ENCODE assay signal across 12 mouse cellular contexts in genomic region chr2:105689304-105689770, GRCm38 (mm10). TPM values are rescaled to one million over a fixed set of nuclear protein-coding genes. Genes with fewer than 3 reads are reported as not detected.
DNase-seq lines count a peak whose midpoint lies in the region; ATAC-seq lines count a peak whose summit lies in the region.
"Had no signal": no experiment of that assay in that cellular context is flagged by ENCODE, and none has a peak within 500 bp of the region (broad histone marks: within the 10 kb centered on the region; RNA-seq: fewer than 3 reads in every experiment).

No protein-coding gene starts in this region.

- peaks cover 15% of the 10 kb centered on the region for H3K4me1 ChIP-seq in heart, embryonic 16.5 days (ENCODE audit: control insufficient read depth, insufficient read depth, low read length)
- peaks cover 54% of the 10 kb centered on the region for H3K4me1 ChIP-seq in forebrain, embryonic 16.5 days (replicated peaks; ENCODE audit: control insufficient read depth, insufficient read depth, low read length)
- H3K4me1 ChIP-seq in midbrain, embryonic 16.5 days (ENCODE audit: control insufficient read depth, insufficient read depth, low read length), result no peaks in the 10 kb centered on the region

- 0 out of 2 replicates have a peak overlapping the region, but pooled peaks have one; percentile 41 for H3K4me3 ChIP-seq in heart, embryonic 16.5 days (ENCODE audit: low read length)
- peak overlapping the region; percentile 31 for H3K4me3 ChIP-seq in forebrain, embryonic 16.5 days (replicated peaks; ENCODE audit: low read length)
- H3K4me3 ChIP-seq in midbrain, embryonic 16.5 days (ENCODE audit: low read depth, low read length), result peak overlapping the region; percentile 12; the same call in 1 of the 2 replicates

- DNase-seq in heart, postnatal 25 days (ENCODE audit: low spot score), result no peak
- DNase-seq in cerebellum, adult 9-11 months, result peak; percentile 75
- no peak for DNase-seq in left cerebral cortex, postnatal 10 days (ENCODE audit: extremely low spot score in 1 of 2, low spot score in 2 of 2)
- no peak for DNase-seq in thymus, postnatal 14 days
- DNase-seq in urinary bladder, adult 2 months (ENCODE audit: low spot score), result no peak
- DNase-seq: heart, postnatal 4 days; lung, adult 18-20 months; right cerebral cortex, adult 18-20 months had no signal

- intact Hi-C loops in heart, postnatal 25 days (cut with DNase I), result loop anchor here (10.0 kb wide), 1 partner anchor 295 kb away; no protein-coding TSS in a partner anchor
- intact Hi-C loops in left cerebral cortex, postnatal 10 days (cut with DNase I), result loop anchor here (10.0 kb wide), 1 partner anchor 215 kb away; the partner anchor contains the start of genes Elp4 and Immp1l

- no peak for ATAC-seq in heart, embryonic 16.5 days (replicated peaks; ENCODE audit: extremely low read depth, insufficient read depth, low FRiP score)
- no peak for ATAC-seq in forebrain, embryonic 16.5 days
- ATAC-seq in midbrain, embryonic 16.5 days, result no peak

- WGBS in heart, embryonic 16.5 days, result 1% methylated on average over 15 of the region's 15 CpGs
- 0% methylated on average over 15 of the region's 15 CpGs for WGBS in forebrain, embryonic 16.5 days
- 0% methylated on average over 15 of the region's 15 CpGs for WGBS in midbrain, embryonic 16.5 days

- no peaks in the 10 kb centered on the region for H3K9me3 ChIP-seq in heart, embryonic 16.5 days (replicated peaks; ENCODE audit: control insufficient read depth, low read length)
- H3K9me3 ChIP-seq in forebrain, embryonic 16.5 days (ENCODE audit: control insufficient read depth, low read length), result no peaks in the 10 kb centered on the region
- no peaks in the 10 kb centered on the region for H3K9me3 ChIP-seq in midbrain, embryonic 16.5 days (replicated peaks; ENCODE audit: control insufficient read depth, low read length, poor library complexity, severe bottlenecking)

- H3K9ac ChIP-seq in heart, embryonic 16.5 days (ENCODE audit: low read length), result no peak overlapping the region
- H3K9ac ChIP-seq in forebrain, embryonic 16.5 days (replicated peaks; ENCODE audit: low read depth, low read length), result peak overlapping the region; percentile 52
- H3K9ac ChIP-seq in midbrain, embryonic 16.5 days (ENCODE audit: low read depth, low read length), result no peak overlapping the region

- H3K27ac ChIP-seq in heart, embryonic 16.5 days (ENCODE audit: low read length), result no peak overlapping the region
- H3K27ac ChIP-seq in forebrain, embryonic 16.5 days (ENCODE audit: low read length), result peak overlapping the region; percentile 48; the same call in 1 of the 2 replicates
- no peak overlapping the region for H3K27ac ChIP-seq in midbrain, embryonic 16.5 days (ENCODE audit: low read length)

- H3K27me3 ChIP-seq in heart, embryonic 16.5 days (ENCODE audit: control insufficient read depth, insufficient read depth, low read length), result peaks cover 85% of the 10 kb centered on the region
- peaks cover 19% of the 10 kb centered on the region for H3K27me3 ChIP-seq in forebrain, embryonic 16.5 days (replicated peaks; ENCODE audit: control insufficient read depth, insufficient read depth, low read length)
- H3K27me3 ChIP-seq in midbrain, embryonic 16.5 days (ENCODE audit: control insufficient read depth, insufficient read depth, low read depth, low read length), result peaks cover 70% of the 10 kb centered on the region
- H3K27me3 ChIP-seq: CH12.LX had no signal

- no peaks in the 10 kb centered on the region for H3K36me3 ChIP-seq in heart, embryonic 16.5 days (ENCODE audit: control insufficient read depth, insufficient read depth)
- no peaks in the 10 kb centered on the region for H3K36me3 ChIP-seq in forebrain, embryonic 16.5 days (ENCODE audit: control insufficient read depth, insufficient read depth)
- H3K36me3 ChIP-seq in midbrain, embryonic 16.5 days (ENCODE audit: control insufficient read depth, insufficient read depth, low read length), result no peaks in the 10 kb centered on the region

- H3K4me2 ChIP-seq in heart, embryonic 16.5 days (ENCODE audit: low read depth, low read length), result peak overlapping the region; percentile 1; the same call in 1 of the 2 replicates
- peak overlapping the region; percentile 62 for H3K4me2 ChIP-seq in forebrain, embryonic 16.5 days (ENCODE audit: low read length)
- H3K4me2 ChIP-seq in midbrain, embryonic 16.5 days (ENCODE audit: low read length), result peak overlapping the region; percentile 43

RNA-seq across cellular contexts. Expression of gene Pax6, which starts 20.6 kb away (rescaled TPM):
- not detected in 2 replicates for polyA plus RNA-seq in heart, embryonic 16.5 days (2015; fragmentation: Nextera tagmentation; extraction: Ambion mirVana)
- total RNA-seq in heart, postnatal 25 days (2021), result not detected
- polyA plus RNA-seq in forebrain, embryonic 16.5 days (2015; fragmentation: Nextera tagmentation; extraction: Ambion mirVana), result 39.9 and 42.2 TPM in 2 replicates
- polyA plus RNA-seq in midbrain, embryonic 16.5 days (2015; fragmentation: Nextera tagmentation; extraction: Ambion mirVana), result 17.4 and 25.7 TPM in 2 replicates
- total RNA-seq in left cerebral cortex, postnatal 10 days (2021), result 1 to 10 TPM; 7.0 to 7.5 TPM
- polyA plus RNA-seq in urinary bladder, adult 2 months (2012; rRNA removed), result not detected in 2 replicates

Comparison
In these comparisons a context has a peak if more than half of its experiments do, and no peak if none do; other contexts are left out.
1. H3K4me2 ChIP-seq: peak in every context shown above with its lines; median percentile 62 in forebrain, embryonic 16.5 days; 43 in midbrain, embryonic 16.5 days; 1 in heart, embryonic 16.5 days.
2. RNA of gene Pax6, which starts 20.6 kb away (polyA plus RNA-seq): 39.9 to 42.2 TPM in forebrain, embryonic 16.5 days and 17.4 to 25.7 TPM in midbrain, embryonic 16.5 days; not detected in heart, embryonic 16.5 days and not detected in urinary bladder, adult 2 months; every median in the first group is over 10 times any median in the second.
3. Peak in every context shown above with its lines, with median percentiles within 50 percentile points of each other: H3K4me3 ChIP-seq.